Mouse (Mus musculus): Measurements from ENCODE around the gene Trpm3. TPM values are rescaled to one million over a fixed set of nuclear protein-coding genes. Genes with fewer than 3 reads are reported as not detected.

Gene Trpm3
- polyA plus RNA-seq, 1 experiment = 1.2 TPM

DNA sequence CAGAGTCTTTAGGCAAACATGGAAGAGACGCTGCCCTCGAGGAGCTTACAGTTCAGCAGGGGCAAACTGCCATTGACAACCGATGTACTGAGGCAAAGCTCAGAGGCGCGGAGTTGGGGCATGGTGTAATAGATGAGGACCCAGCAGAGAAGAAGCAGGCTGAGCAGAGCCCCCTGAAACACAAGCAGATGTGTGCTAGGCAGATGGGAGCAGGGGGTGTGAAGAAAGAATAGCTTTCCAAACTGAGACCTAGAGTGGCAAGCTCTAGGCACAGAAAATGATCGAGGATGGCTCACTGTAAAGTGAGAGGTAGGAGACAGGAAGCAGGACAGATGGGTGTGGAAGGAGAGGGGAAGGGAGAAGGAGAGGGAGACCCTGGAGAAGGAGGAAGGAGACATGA lies 792.2 kb downstream of the Trpm3 start:
- no peaks in the 10 kb centered on the region for H3K4me1 ChIP-seq (ENCODE audit: control insufficient read depth, insufficient read depth, low read length)
- H3K27ac ChIP-seq (ENCODE audit: control insufficient read depth, insufficient read depth, low read depth, low read length) = no peak overlapping the region
- no peaks in the 10 kb centered on the region for H3K36me3 ChIP-seq (ENCODE audit: control insufficient read depth, insufficient read depth, low read length)
- TF ChIP-seq CTCF (IDR thresholded peaks at IDR 0.05; ENCODE audit: control insufficient read depth, insufficient read depth, insufficient replicate concordance, low read depth, low read length) (no peak), POLR2A (IDR thresholded peaks at IDR 0.05; ENCODE audit: control insufficient read depth, low read depth, low read length) (no peak)
- no peaks in the 10 kb centered on the region for H3K27me3 ChIP-seq (ENCODE audit: control insufficient read depth, insufficient read depth, low read length)
- H3K4me3 ChIP-seq (ENCODE audit: control insufficient read depth, low read depth, low read length) = no peak overlapping the region

DNA sequence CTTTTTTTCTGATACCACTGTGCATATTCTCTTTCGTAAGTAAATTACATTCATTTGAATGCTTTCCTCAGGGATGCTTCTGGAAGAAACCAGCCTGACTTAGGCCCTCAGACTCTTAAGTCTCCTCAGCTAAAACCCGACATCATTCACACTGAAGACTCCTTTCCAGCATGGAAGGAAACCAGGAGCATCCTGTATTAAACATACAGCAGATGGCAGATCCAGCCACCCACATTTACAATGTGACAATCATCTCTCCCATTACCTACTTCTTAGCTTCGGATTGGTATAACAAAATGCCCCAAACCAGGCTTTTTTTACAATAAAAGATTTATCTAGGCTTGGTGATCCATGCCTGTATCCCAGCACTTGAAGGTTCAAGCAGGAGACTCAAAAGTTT lies 796.2 kb downstream of the Trpm3 start:
- H3K27me3 ChIP-seq (ENCODE audit: control insufficient read depth, insufficient read depth, low read length) = no peaks in the 10 kb centered on the region
- H3K36me3 ChIP-seq (ENCODE audit: control insufficient read depth, insufficient read depth, low read length) = no peaks in the 10 kb centered on the region
- no peaks in the 10 kb centered on the region for H3K4me1 ChIP-seq (ENCODE audit: control insufficient read depth, insufficient read depth, low read length)
- H3K4me3 ChIP-seq (ENCODE audit: control insufficient read depth, low read depth, low read length) = no peak overlapping the region
- TF ChIP-seq CTCF (IDR thresholded peaks at IDR 0.05; ENCODE audit: control insufficient read depth, insufficient read depth, insufficient replicate concordance, low read depth, low read length) (no peak), POLR2A (IDR thresholded peaks at IDR 0.05; ENCODE audit: control insufficient read depth, low read depth, low read length) (no peak)
- no peak overlapping the region for H3K27ac ChIP-seq (ENCODE audit: control insufficient read depth, insufficient read depth, low read depth, low read length)

GRCm38 (mm10) chr19:22938848-22939724 lies 800.2 kb downstream of the Trpm3 start:
- Histone ChIP-seq H3K27ac (ENCODE audit: control insufficient read depth, insufficient read depth, low read depth, low read length) (no peak overlapping the region), H3K36me3 (ENCODE audit: control insufficient read depth, insufficient read depth, low read length) (no peaks in the 10 kb centered on the region), H3K4me1 (ENCODE audit: control insufficient read depth, insufficient read depth, low read length) (no peaks in the 10 kb centered on the region), H3K4me3 (ENCODE audit: control insufficient read depth, low read depth, low read length) (no peak overlapping the region), H3K27me3 (ENCODE audit: control insufficient read depth, insufficient read depth, low read length) (no peaks in the 10 kb centered on the region)
- TF ChIP-seq CTCF (IDR thresholded peaks at IDR 0.05; ENCODE audit: control insufficient read depth, insufficient read depth, insufficient replicate concordance, low read depth, low read length) (no peak), POLR2A (IDR thresholded peaks at IDR 0.05; ENCODE audit: control insufficient read depth, low read depth, low read length) (no peak)

DNA sequence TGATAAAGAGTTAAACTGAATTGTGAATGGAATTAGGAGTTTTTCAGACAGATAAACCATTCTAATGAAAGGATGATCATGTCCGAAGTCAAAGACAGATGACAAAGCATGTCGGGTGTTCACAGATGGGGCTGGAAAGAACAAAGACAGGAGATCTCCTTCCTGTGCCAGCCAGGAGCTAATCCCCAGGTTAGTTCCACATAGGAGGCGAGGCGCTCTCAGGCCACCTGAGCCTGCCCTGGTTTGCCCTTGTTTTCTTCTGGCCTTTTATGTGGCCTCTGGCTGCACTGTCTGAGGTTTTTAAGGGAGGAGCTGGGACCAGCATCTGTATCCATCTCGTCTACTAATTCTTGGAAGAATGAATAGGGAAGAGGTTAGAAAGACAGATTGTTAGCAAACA lies 801.0 kb downstream of the Trpm3 start:
- TF ChIP-seq POLR2A (IDR thresholded peaks at IDR 0.05; ENCODE audit: control insufficient read depth, low read depth, low read length) (no peak), CTCF (IDR thresholded peaks at IDR 0.05; ENCODE audit: control insufficient read depth, insufficient read depth, insufficient replicate concordance, low read depth, low read length) (no peak)
- Histone ChIP-seq H3K4me1 (ENCODE audit: control insufficient read depth, insufficient read depth, low read length) (no peaks in the 10 kb centered on the region), H3K27me3 (ENCODE audit: control insufficient read depth, insufficient read depth, low read length) (no peaks in the 10 kb centered on the region), H3K4me3 (ENCODE audit: control insufficient read depth, low read depth, low read length) (no peak overlapping the region), H3K36me3 (ENCODE audit: control insufficient read depth, insufficient read depth, low read length) (no peaks in the 10 kb centered on the region), H3K27ac (ENCODE audit: control insufficient read depth, insufficient read depth, low read depth, low read length) (no peak overlapping the region)

GRCm38 (mm10) chr19:22940487-22940886 lies 801.6 kb downstream of the Trpm3 start:
- Histone ChIP-seq H3K4me3 (ENCODE audit: control insufficient read depth, low read depth, low read length) (no peak overlapping the region), H3K36me3 (ENCODE audit: control insufficient read depth, insufficient read depth, low read length) (no peaks in the 10 kb centered on the region)
- peak; percentile 50; the same call in 1 of the 2 replicates for TF ChIP-seq CTCF (IDR thresholded peaks at IDR 0.05; ENCODE audit: control insufficient read depth, insufficient read depth, insufficient replicate concordance, low read depth, low read length)
- TF ChIP-seq POLR2A (IDR thresholded peaks at IDR 0.05; ENCODE audit: control insufficient read depth, low read depth, low read length) = no peak

DNA sequence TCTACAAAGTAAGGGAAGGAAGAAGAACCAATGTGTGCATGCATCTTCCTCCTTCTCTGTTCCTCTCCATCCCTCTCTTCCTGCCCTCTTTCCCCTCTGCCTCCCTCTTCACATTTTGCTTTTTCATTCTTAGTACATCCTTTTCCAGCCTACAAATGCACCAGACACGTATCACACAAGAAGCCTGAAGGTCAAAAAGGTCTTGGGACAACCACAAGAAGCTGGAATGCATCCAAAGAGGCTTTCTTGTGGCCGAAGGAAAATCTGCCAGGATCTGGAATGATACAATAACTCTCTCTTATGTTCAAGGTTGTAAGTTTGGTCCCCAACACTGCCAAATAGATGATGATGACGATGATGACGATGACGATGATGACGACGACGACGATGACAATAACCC lies 802.1 kb downstream of the Trpm3 start:
- Histone ChIP-seq H3K27ac (ENCODE audit: control insufficient read depth, insufficient read depth, low read depth, low read length) (no peak overlapping the region), H3K36me3 (ENCODE audit: control insufficient read depth, insufficient read depth, low read length) (no peaks in the 10 kb centered on the region), H3K4me1 (ENCODE audit: control insufficient read depth, insufficient read depth, low read length) (no peaks in the 10 kb centered on the region), H3K4me3 (ENCODE audit: control insufficient read depth, low read depth, low read length) (no peak overlapping the region), H3K27me3 (ENCODE audit: control insufficient read depth, insufficient read depth, low read length) (no peaks in the 10 kb centered on the region)
- TF ChIP-seq CTCF (IDR thresholded peaks at IDR 0.05; ENCODE audit: control insufficient read depth, insufficient read depth, insufficient replicate concordance, low read depth, low read length) (no peak), POLR2A (IDR thresholded peaks at IDR 0.05; ENCODE audit: control insufficient read depth, low read depth, low read length) (no peak)

More at GRCm38 (mm10) chr19:22940487-22940886, 801.6 kb downstream of the Trpm3 start:
- Histone ChIP-seq H3K27ac (ENCODE audit: control insufficient read depth, insufficient read depth, low read depth, low read length) (no peak overlapping the region), H3K4me1 (ENCODE audit: control insufficient read depth, insufficient read depth, low read length) (no peaks in the 10 kb centered on the region), H3K27me3 (ENCODE audit: control insufficient read depth, insufficient read depth, low read length) (no peaks in the 10 kb centered on the region)

GRCm38 (mm10) chr19:22952480-22952879 lies 813.6 kb downstream of the Trpm3 start:
- TF ChIP-seq CTCF (IDR thresholded peaks at IDR 0.05; ENCODE audit: control insufficient read depth, insufficient read depth, insufficient replicate concordance, low read depth, low read length) = no peak
- TF ChIP-seq POLR2A (IDR thresholded peaks at IDR 0.05; ENCODE audit: control insufficient read depth, low read depth, low read length) = no peak
- Histone ChIP-seq H3K27me3 (ENCODE audit: control insufficient read depth, insufficient read depth, low read length) (no peaks in the 10 kb centered on the region), H3K4me1 (ENCODE audit: control insufficient read depth, insufficient read depth, low read length) (no peaks in the 10 kb centered on the region), H3K4me3 (ENCODE audit: control insufficient read depth, low read depth, low read length) (no peak overlapping the region), H3K27ac (ENCODE audit: control insufficient read depth, insufficient read depth, low read depth, low read length) (no peak overlapping the region), H3K36me3 (ENCODE audit: control insufficient read depth, insufficient read depth, low read length) (no peaks in the 10 kb centered on the region)
